21 mouse cellular contexts compared by ENCODE assay signal in the genomic region with DNA sequence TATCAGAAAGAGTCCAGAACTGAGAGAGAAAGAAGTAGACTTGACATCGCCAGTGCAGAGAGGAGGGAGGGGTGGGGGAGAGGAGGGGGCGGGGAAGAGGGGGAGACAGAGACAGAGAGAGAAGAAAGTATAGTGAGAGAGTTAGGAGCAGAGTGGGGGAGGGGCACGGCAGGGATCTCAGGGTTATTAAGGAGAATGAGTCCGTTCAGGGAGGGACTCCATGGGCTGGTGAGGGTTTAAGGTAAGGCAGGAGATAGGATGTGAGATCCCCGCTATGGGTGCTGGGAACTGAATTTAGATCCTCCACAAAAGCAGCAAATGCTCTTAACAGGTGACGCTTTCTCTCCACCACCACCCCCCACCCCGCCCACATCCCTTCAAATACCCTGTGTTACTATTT. TPM values are rescaled to one million over a fixed set of nuclear protein-coding genes. Genes with fewer than 3 reads are reported as not detected.
DNase-seq lines count a peak whose midpoint lies in the region; ATAC-seq lines count a peak whose summit lies in the region.
"Had no signal": no experiment of that assay in that cellular context is flagged by ENCODE, and none has a peak within 500 bp of the region (broad histone marks: within the 10 kb centered on the region; RNA-seq: fewer than 3 reads in every experiment).

No protein-coding gene starts in this region.

- H3K36me3 ChIP-seq in embryonic facial prominence, embryonic 12.5 days: no peaks in the 10 kb centered on the region
- H3K36me3 ChIP-seq in embryonic facial prominence, embryonic 10.5 days (replicated peaks): no peaks in the 10 kb centered on the region
- no peaks in the 10 kb centered on the region for H3K36me3 ChIP-seq in hindbrain, embryonic 11.5 days (ENCODE audit: control insufficient read depth, insufficient read depth, low read length)
- no peaks in the 10 kb centered on the region for H3K36me3 ChIP-seq in hindbrain, embryonic 14.5 days (replicated peaks; ENCODE audit: control insufficient read depth, insufficient read depth)
- H3K36me3 ChIP-seq: neural tube, embryonic 13.5 days had no signal

- H3K27me3 ChIP-seq in embryonic facial prominence, embryonic 12.5 days: no peaks in the 10 kb centered on the region
- 0 out of 2 replicates have a peak, but pooled peaks cover 4% of the 10 kb centered on the region for H3K27me3 ChIP-seq in embryonic facial prominence, embryonic 10.5 days (replicated peaks; ENCODE audit: low read depth, poor library complexity, severe bottlenecking)
- no peaks in the 10 kb centered on the region for H3K27me3 ChIP-seq in hindbrain, embryonic 11.5 days (ENCODE audit: control insufficient read depth, insufficient read depth, low read length)
- no peaks in the 10 kb centered on the region for H3K27me3 ChIP-seq in hindbrain, embryonic 14.5 days (ENCODE audit: control insufficient read depth, insufficient read depth, low read length)
- H3K27me3 ChIP-seq: neural tube, embryonic 13.5 days had no signal

- ATAC-seq in embryonic facial prominence, embryonic 12.5 days (ENCODE audit: insufficient number of reproducible peaks, insufficient read depth, low FRiP score, low TSS enrichment): no peak
- ATAC-seq in hindbrain, embryonic 11.5 days (ENCODE audit: low FRiP score): no peak
- ATAC-seq in hindbrain, embryonic 14.5 days (ENCODE audit: low FRiP score): no peak
- ATAC-seq: forebrain, embryonic 16.5 days; liver, postnatal 0 days had no signal

- no peak overlapping the region for H3K4me3 ChIP-seq in embryonic facial prominence, embryonic 12.5 days
- H3K4me3 ChIP-seq in embryonic facial prominence, embryonic 10.5 days: no peak overlapping the region
- no peak overlapping the region for H3K4me3 ChIP-seq in hindbrain, embryonic 11.5 days (ENCODE audit: low read depth, low read length)
- H3K4me3 ChIP-seq in hindbrain, embryonic 14.5 days (replicated peaks; ENCODE audit: low read length): no peak overlapping the region
- H3K4me3 ChIP-seq: erythroblast, embryonic 14.5 days; megakaryocyte, embryonic 14.5 days; neural tube, embryonic 13.5 days had no signal

- H3K27ac ChIP-seq in embryonic facial prominence, embryonic 12.5 days: no peak overlapping the region
- no peak overlapping the region for H3K27ac ChIP-seq in embryonic facial prominence, embryonic 10.5 days (replicated peaks)
- no peak overlapping the region for H3K27ac ChIP-seq in hindbrain, embryonic 11.5 days (ENCODE audit: low read depth, low read length)
- no peak overlapping the region for H3K27ac ChIP-seq in hindbrain, embryonic 14.5 days
- H3K27ac ChIP-seq: neural tube, embryonic 13.5 days; stomach, postnatal 0 days had no signal

- H3K4me1 ChIP-seq in embryonic facial prominence, embryonic 12.5 days: peaks cover 10% of the 10 kb centered on the region; the same call in 1 of the 2 replicates
- H3K4me1 ChIP-seq in embryonic facial prominence, embryonic 10.5 days: peaks cover 27% of the 10 kb centered on the region
- H3K4me1 ChIP-seq in hindbrain, embryonic 11.5 days (replicated peaks; ENCODE audit: control insufficient read depth, insufficient read depth, low read length): no peaks in the 10 kb centered on the region
- no peaks in the 10 kb centered on the region for H3K4me1 ChIP-seq in hindbrain, embryonic 14.5 days (replicated peaks; ENCODE audit: control insufficient read depth, insufficient read depth, low read length)

- no peak for DNase-seq in embryonic facial prominence, embryonic 10.5 days (ENCODE audit: low spot score)
- DNase-seq in hindbrain, embryonic 11.5 days (ENCODE audit: low spot score): peak; percentile 14
- no peak for DNase-seq in hindbrain, embryonic 14.5 days (ENCODE audit: low spot score)
- peak; percentile 19 for DNase-seq in retina, embryonic 14.5 days (ENCODE audit: low spot score)
- no peak for DNase-seq in retina, postnatal 1 day
- DNase-seq in urinary bladder, adult 18-20 months (ENCODE audit: low spot score in 2 of 2): no peak
- DNase-seq: adrenal gland, postnatal 25 days; cerebellum, adult 8-10 months; liver; liver, postnatal 0 days; lung, postnatal 14 days; right cerebral cortex, postnatal 25 days had no signal

- 23% methylated on average over 6 of the region's 7 CpGs for WGBS in embryonic facial prominence, embryonic 12.5 days
- WGBS in embryonic facial prominence, embryonic 10.5 days: 30% methylated on average over 7 of the region's 7 CpGs
- 31% methylated on average over 7 of the region's 7 CpGs for WGBS in hindbrain, embryonic 11.5 days
- WGBS in hindbrain, embryonic 14.5 days: 32% methylated on average over 6 of the region's 7 CpGs

- H3K4me2 ChIP-seq in embryonic facial prominence, embryonic 12.5 days (replicated peaks): peak overlapping the region; percentile 21; the same call in 1 of the 2 replicates
- no peak overlapping the region for H3K4me2 ChIP-seq in hindbrain, embryonic 11.5 days (replicated peaks; ENCODE audit: low read depth, low read length)
- no peak overlapping the region for H3K4me2 ChIP-seq in hindbrain, embryonic 14.5 days (replicated peaks)
- H3K4me2 ChIP-seq: neural tube, embryonic 13.5 days had no signal

- H3K9ac ChIP-seq in embryonic facial prominence, embryonic 12.5 days: no peak overlapping the region
- no peak overlapping the region for H3K9ac ChIP-seq in hindbrain, embryonic 11.5 days (ENCODE audit: low read depth, low read length)
- H3K9ac ChIP-seq in hindbrain, embryonic 14.5 days: no peak overlapping the region
- H3K9ac ChIP-seq: liver, postnatal 0 days; neural tube, embryonic 13.5 days had no signal

- H3K9me3 ChIP-seq in embryonic facial prominence, embryonic 12.5 days: no peaks in the 10 kb centered on the region
- no peaks in the 10 kb centered on the region for H3K9me3 ChIP-seq in embryonic facial prominence, embryonic 10.5 days
- no peaks in the 10 kb centered on the region for H3K9me3 ChIP-seq in hindbrain, embryonic 11.5 days (ENCODE audit: control insufficient read depth, low read length)
- no peaks in the 10 kb centered on the region for H3K9me3 ChIP-seq in hindbrain, embryonic 14.5 days (ENCODE audit: control insufficient read depth, low read length)
- H3K9me3 ChIP-seq: megakaryocyte, embryonic 14.5 days; neural tube, embryonic 13.5 days had no signal

RNA-seq across cellular contexts. Expression of a gene that starts 31.3 kb away (rescaled TPM):
- 26.4 and 28.7 TPM in 2 replicates for polyA plus RNA-seq in embryonic facial prominence, embryonic 12.5 days (2016; fragmentation: Nextera tagmentation; extraction: Ambion mirVana)
- 38.4 and 41.2 TPM in 2 replicates for polyA plus RNA-seq in embryonic facial prominence, embryonic 10.5 days (2016; fragmentation: Nextera tagmentation; extraction: Ambion mirVana)
- 27.0 and 28.3 TPM in 2 replicates for polyA plus RNA-seq in hindbrain, embryonic 11.5 days (2014; fragmentation: Nextera tagmentation; extraction: Ambion mirVana)
- 11.2 and 11.9 TPM in 2 replicates for polyA plus RNA-seq in hindbrain, embryonic 14.5 days (2014; fragmentation: Nextera tagmentation; extraction: Ambion mirVana)

RNA-seq across cellular contexts. Expression of a gene that starts 46.8 kb away (rescaled TPM):
- not detected in 2 replicates for polyA plus RNA-seq in embryonic facial prominence, embryonic 12.5 days (2016; fragmentation: Nextera tagmentation; extraction: Ambion mirVana)
- polyA plus RNA-seq in embryonic facial prominence, embryonic 10.5 days (2016; fragmentation: Nextera tagmentation; extraction: Ambion mirVana): 0.10 TPM in 1 of 2 replicates, not detected in the other
- polyA plus RNA-seq in hindbrain, embryonic 11.5 days (2014; fragmentation: Nextera tagmentation; extraction: Ambion mirVana): 0.22 TPM in 1 of 2 replicates, not detected in the other
- polyA plus RNA-seq in hindbrain, embryonic 14.5 days (2014; fragmentation: Nextera tagmentation; extraction: Ambion mirVana): 0.14 TPM in 1 of 2 replicates, not detected in the other
- polyA plus RNA-seq: erythroblast, embryonic 14.5 days; forebrain, embryonic 16.5 days; kidney, embryonic 14.5 days; midbrain, postnatal 0 days; neural tube, embryonic 13.5 days; stomach, postnatal 0 days had no signal

RNA-seq across cellular contexts. Expression of a gene that starts 58.3 kb away (rescaled TPM):
- 0.56 and 0.79 TPM in 2 replicates for polyA plus RNA-seq in embryonic facial prominence, embryonic 12.5 days (2016; fragmentation: Nextera tagmentation; extraction: Ambion mirVana)
- polyA plus RNA-seq in embryonic facial prominence, embryonic 10.5 days (2016; fragmentation: Nextera tagmentation; extraction: Ambion mirVana): 0.42 and 1.1 TPM in 2 replicates
- polyA plus RNA-seq in hindbrain, embryonic 11.5 days (2014; fragmentation: Nextera tagmentation; extraction: Ambion mirVana): 0.43 TPM in 1 of 2 replicates, not detected in the other
- polyA plus RNA-seq in hindbrain, embryonic 14.5 days (2014; fragmentation: Nextera tagmentation; extraction: Ambion mirVana): 0.48 and 1.6 TPM in 2 replicates
- polyA plus RNA-seq: cortical plate, adult 2 months; erythroblast, embryonic 14.5 days had no signal

Comparison
In these comparisons a context has a peak if more than half of its experiments do, and no peak if none do; other contexts are left out.
1. DNase-seq: peak in hindbrain, embryonic 11.5 days (single experiment) and retina, embryonic 14.5 days (single experiment); none in embryonic facial prominence, embryonic 10.5 days (single experiment), hindbrain, embryonic 14.5 days (single experiment), retina, postnatal 1 day (single experiment) and urinary bladder, adult 18-20 months (0 of 2).